Mouse (Mus musculus) kidney, adult 9 months (tissue): ENCODE results near the gene Zbtb20.
A peak's percentile ranks its signal among the peaks of the same experiment; 100 is the strongest.
"Not testable (repeated sequence)": the region's sequence is repeated elsewhere in the genome, so short reads cannot be mapped to it uniquely, and the experiment has no call there.

Source experiments
- DNase-seq: peaks from one replicate; pipeline ENCODE4 v3.0.0; 2022

Zbtb20 gene

GRCm38 (mm10) chr16:42911326-42911725 is 35.6 kb downstream of the Zbtb20 start:
- peak; percentile 84 for DNase-seq

GRCm38 (mm10) chr16:42911815-42912214 is 36.1 kb downstream of the Zbtb20 start:
- peak; percentile 60 for DNase-seq

GRCm38 (mm10) chr16:42913291-42913690 is 37.6 kb downstream of the Zbtb20 start:
- DNase-seq, result peak; percentile 11

- peak; percentile 72 for DNase-seq
These were observed 38.9 kb downstream of the Zbtb20 start for GRCm38 (mm10) chr16:42914457-42915085.

GRCm38 (mm10) chr16:42919992-42920760 is 44.5 kb downstream of the Zbtb20 start:
- DNase-seq, result no peak

GRCm38 (mm10) chr16:42921436-42921835 is 45.8 kb downstream of the Zbtb20 start:
- no peak for DNase-seq

GRCm38 (mm10) chr16:42938211-42938610 is 62.5 kb downstream of the Zbtb20 start:
- peak; percentile 11 for DNase-seq

- peak; percentile 41 for DNase-seq
These were observed 71.3 kb downstream of the Zbtb20 start for GRCm38 (mm10) chr16:42947016-42947415.

- not testable (repeated sequence) for DNase-seq
These were observed 79.7 kb downstream of the Zbtb20 start for GRCm38 (mm10) chr16:42955401-42955800.

GRCm38 (mm10) chr16:42972872-42973271 is 97.2 kb downstream of the Zbtb20 start:
- no peak for DNase-seq

- no peak for DNase-seq
These were observed 123.2 kb downstream of the Zbtb20 start for GRCm38 (mm10) chr16:42998896-42999295.

GRCm38 (mm10) chr16:43026351-43026750 is 150.7 kb downstream of the Zbtb20 start:
- no peak for DNase-seq

GRCm38 (mm10) chr16:43029243-43029642 is 153.6 kb downstream of the Zbtb20 start:
- DNase-seq, result no peak

GRCm38 (mm10) chr16:43035709-43036108 is 160.0 kb downstream of the Zbtb20 start:
- DNase-seq, result no peak

GRCm38 (mm10) chr16:43036510-43036909 is 160.8 kb downstream of the Zbtb20 start:
- DNase-seq, result no peak

GRCm38 (mm10) chr16:43037320-43037719 is 161.6 kb downstream of the Zbtb20 start:
- DNase-seq, result no peak

- peak; percentile 58 for DNase-seq
These were observed 169.9 kb downstream of the Zbtb20 start for GRCm38 (mm10) chr16:43045611-43046010.

- DNase-seq, result peak; percentile 37
These were observed 171.0 kb downstream of the Zbtb20 start for GRCm38 (mm10) chr16:43046686-43047085.

GRCm38 (mm10) chr16:43069666-43070295 is 194.1 kb downstream of the Zbtb20 start:
- peak; percentile 75 for DNase-seq

- DNase-seq, result no peak
These were observed 196.2 kb downstream of the Zbtb20 start for GRCm38 (mm10) chr16:43071875-43072274.

GRCm38 (mm10) chr16:43072818-43073594 is 197.3 kb downstream of the Zbtb20 start:
- no peak for DNase-seq

- no peak for DNase-seq
These were observed 204.7 kb downstream of the Zbtb20 start for GRCm38 (mm10) chr16:43080403-43080802.
